Mouse (Mus musculus): Measurements from ENCODE around the gene Cyp2c38.
"Not testable (repeated sequence)": the region's sequence is repeated elsewhere in the genome, so short reads cannot be mapped to it uniquely, and the experiment has no call there.

Cyp2c38 gene

DNA sequence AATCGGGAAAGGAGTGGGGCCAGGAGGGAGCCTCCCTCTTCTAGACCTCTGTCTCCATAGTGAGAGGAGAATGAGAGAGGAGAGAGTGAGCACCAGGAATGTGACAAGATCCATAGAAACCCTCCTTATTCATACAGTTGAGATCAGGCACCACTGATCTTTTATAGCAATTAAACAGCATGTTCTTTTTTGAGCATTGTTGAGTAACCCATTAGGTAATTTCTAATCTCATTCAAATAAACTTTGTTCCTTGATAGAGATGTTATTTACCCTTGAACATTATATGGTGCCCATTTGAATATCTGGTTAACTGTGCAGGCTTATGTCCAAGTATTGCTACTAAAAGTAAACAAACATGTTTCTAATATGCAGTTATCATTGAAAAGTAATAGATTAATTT is at the start of gene Cyp2c38:
Gene Cyp2c38, minus strand, starts transcription at position 135 of the 400 bp plus-strand sequence.
- DNase-seq = no peak

DNA sequence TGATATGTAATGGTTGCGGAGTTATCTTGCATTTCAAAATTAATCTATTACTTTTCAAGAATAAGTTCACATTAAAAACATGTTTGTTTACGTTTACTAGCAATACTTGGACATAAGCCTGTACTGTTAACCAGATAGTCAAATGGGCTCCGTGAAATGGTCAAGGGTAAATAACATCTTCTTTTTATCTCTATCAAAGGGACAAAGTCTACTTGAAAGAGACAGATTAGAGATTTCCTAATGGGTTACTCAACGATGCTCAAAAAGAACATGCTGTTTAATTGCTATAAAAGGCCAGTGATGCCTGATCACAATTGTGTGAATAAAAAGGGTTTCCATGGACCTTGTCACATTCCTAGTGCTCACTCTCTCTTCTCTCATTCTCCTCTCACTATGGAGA is 47.7 kb upstream of the Cyp2c38 start, which contains the start of gene Cyp2c39:
Gene Cyp2c39, plus strand, starts transcription at position 329 of the 400 bp plus-strand sequence.
- DNase-seq = no peak

DNA sequence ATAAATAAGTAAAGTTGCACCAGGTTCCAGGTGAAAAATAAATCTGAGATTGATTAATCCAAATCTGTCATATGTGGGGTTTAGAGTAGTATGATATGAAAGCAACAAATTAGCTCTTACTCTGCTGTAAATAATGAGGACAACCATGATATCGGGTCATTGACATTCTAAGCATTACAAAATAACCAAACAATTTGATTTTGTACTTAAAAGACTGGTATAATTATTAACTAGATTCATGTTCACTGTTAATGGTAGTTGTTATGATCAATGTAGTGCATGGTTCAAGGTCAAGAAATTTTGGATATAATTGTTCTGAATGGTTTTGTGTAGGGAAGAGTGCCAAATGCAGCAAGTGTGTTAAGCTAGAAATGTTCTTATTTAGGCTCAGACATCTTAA is 46.7 kb upstream of the Cyp2c38 start:
- no peak for DNase-seq

DNA sequence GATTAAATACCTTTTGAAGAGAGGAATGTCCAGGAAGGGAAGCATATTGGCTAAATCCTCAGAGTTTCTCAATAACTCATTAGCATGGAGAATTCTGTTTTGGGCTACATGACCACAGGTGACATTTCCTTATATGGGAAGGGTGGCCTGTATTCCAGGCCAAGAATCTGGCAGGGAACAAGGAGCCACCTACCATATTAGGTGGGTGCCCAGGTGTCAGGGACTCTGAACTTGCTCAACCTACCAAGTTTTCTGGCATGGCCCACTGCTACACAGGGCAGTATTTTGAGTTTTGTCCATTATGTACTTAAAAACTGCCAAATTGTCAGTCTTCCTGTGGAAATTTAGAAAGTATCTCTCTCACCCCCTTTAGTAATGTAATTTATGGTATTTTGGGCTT is 43.5 kb upstream of the Cyp2c38 start:
- DNase-seq = no peak

DNA sequence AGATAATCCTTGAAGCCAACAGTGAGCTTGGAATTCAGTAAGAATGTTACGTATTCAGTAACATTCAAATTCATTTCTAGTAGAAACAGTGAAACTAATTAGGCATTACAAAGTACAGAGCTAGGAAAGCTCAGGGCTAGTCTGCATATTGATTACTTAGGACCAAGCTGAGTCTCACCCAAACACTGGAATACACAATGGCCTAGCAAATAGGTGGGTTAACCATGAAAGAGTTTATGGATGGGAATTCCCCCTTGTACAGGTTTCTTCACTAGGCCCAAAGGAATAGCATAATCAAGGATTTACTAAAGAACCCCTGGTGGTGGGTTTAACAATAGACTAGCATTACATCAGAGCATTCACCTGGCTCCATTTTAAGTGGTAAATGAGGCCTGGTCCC is 21.1 kb upstream of the Cyp2c38 start:
- not testable (repeated sequence) for DNase-seq

DNA sequence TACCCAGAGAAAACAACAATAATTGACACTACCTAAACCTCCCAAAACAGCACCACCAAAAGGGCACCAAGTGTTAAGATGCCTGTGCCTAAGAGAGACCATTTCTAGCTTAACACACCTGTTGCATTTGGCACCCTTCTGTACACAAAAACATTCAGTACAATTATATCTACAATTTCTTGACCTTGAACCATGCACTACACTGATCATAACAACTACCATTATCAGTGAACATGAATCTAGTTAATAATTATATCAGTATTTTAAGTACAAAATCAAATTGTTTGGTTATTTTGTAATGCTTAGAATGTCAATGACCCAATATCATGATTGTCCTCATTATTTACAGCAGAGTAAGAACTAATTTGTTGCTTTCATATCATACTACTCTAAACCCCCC is 1.0 kb upstream of the Cyp2c38 start:
- DNase-seq = no peak

Data from kidney, postnatal 25 days (tissue).